Mouse (Mus musculus) small intestine, adult 10 weeks (tissue): ENCODE results near the gene Kiss1. TPM values are rescaled to one million over a fixed set of nuclear protein-coding genes. Genes with fewer than 3 reads are reported as not detected.

Experiments used
- polyA plus RNA-seq: library from polyadenylated mRNA; stranded (reverse); fragments of 350-450 nt; fragmentation: Illumina TruSeq; extraction: RNeasy Lipid Tissue Mini Kit (QIAGEN cat#74804); gene quantifications from one replicate; pipeline ENCODE4 v1.2.3, GENCODE M21; 2014; ENCODE audit warnings: low replicate concordance

Kiss1 gene
- polyA plus RNA-seq: not detected

GRCm38 (mm10) chr1:133321267-133321925 is at the start of gene Kiss1:
Gene Kiss1, plus strand, starts transcription at chr1:133321875.

GRCm38 (mm10) chr1:133309652-133310267 is 11.9 kb upstream of the Kiss1 start, which contains the start of gene Golt1a:
Gene Golt1a, plus strand, starts transcription at chr1:133309800.

GRCm38 (mm10) chr1:133350210-133350609 is 28.5 kb downstream of the Kiss1 start, which contains the start of gene Ren1:
Gene Ren1, plus strand, starts transcription at chr1:133350510.

GRCm38 (mm10) chr1:133363276-133364021 is 41.8 kb downstream of the Kiss1 start, which contains the start of gene Etnk2:
Gene Etnk2, plus strand, starts transcription at chr1:133363572.

Other genes with a start within 250 kb of the Kiss1 start
- gene Ppp1r15b, start 190.7 kb upstream of the Kiss1 start, polyA plus RNA-seq: 159 TPM
- gene Plekha6, start 157.7 kb upstream of the Kiss1 start, polyA plus RNA-seq: 21.9 TPM
- 16.3 TPM for gene Golt1a, start 12.1 kb upstream of the Kiss1 start, polyA plus RNA-seq
- gene Ren1, start 28.6 kb downstream of the Kiss1 start, polyA plus RNA-seq: not detected
- not detected for gene Etnk2, start 41.7 kb downstream of the Kiss1 start, polyA plus RNA-seq
- 1.7 TPM for gene Sox13, start 102.5 kb downstream of the Kiss1 start, polyA plus RNA-seq